Mouse (Mus musculus): Measurements from ENCODE around the gene Pla2g2f.
A peak's percentile ranks its signal among the peaks of the same experiment; 100 is the strongest.

Pla2g2f gene

GRCm38 (mm10) chr4:138755983-138756382, 1.4 kb downstream of the Pla2g2f start:
- DNase-seq, result no peak

GRCm38 (mm10) chr4:138755439-138755838, 2.0 kb downstream of the Pla2g2f start:
- no peak for DNase-seq

GRCm38 (mm10) chr4:138754432-138754831, 3.0 kb downstream of the Pla2g2f start:
- DNase-seq, result no peak

DNA sequence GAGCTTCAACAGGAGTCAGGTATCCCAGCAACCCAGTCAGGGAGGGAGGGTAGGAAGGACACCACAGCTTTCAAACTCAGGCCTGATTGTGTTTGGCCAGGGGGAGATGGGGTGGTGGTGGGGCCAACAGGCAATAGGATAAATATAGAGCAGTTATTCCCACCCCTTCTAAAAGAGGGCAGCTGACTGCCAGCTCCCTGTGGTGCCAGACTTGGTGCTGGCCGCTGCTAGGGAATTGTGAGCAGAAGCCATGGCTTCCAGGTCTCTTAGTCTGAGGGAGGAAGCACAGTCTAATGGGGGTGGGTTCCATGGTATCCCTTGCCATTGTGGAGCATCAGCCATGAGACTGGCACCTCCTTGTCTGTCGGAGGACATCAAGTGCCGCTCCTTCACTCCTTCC, 3.8 kb downstream of the Pla2g2f start:
- DNase-seq, result no peak

- DNase-seq, result no peak
Measured at GRCm38 (mm10) chr4:138752603-138753002, 4.8 kb downstream of the Pla2g2f start.

DNA sequence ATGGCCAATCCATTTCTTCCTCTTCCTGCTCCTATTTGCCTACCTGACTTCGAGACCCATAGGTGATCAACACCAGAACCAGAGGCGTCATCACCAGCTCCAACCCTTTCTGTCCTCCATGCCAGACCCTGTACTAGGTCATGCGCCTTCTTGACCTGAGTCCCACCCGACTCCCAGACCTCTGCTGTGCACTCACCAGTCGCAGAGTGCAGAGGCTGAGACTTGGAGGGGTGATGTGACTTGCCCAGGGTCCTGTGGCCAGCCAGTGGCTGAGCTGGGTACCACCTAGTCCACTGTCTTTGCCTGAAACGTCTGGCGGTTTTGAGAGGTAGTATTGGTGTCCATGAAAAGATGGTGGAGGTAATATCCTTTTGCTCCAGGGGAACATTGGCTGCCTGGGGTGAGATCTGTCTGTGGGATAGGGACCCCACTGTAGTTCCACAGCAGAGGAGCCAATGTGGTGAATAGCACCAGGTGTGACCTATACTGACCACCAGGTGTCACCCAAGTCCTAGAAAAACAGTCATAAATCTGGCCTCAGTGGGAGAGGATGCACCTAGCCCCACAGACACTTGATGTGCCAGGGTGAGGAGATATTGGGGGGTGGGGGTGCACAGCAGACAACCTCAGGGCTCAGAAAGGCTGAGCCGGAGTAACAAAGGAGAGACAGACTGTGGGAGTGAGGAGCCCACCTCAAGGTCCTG, 8.9 kb downstream of the Pla2g2f start:
- DNase-seq, result peak; percentile 41

DNA sequence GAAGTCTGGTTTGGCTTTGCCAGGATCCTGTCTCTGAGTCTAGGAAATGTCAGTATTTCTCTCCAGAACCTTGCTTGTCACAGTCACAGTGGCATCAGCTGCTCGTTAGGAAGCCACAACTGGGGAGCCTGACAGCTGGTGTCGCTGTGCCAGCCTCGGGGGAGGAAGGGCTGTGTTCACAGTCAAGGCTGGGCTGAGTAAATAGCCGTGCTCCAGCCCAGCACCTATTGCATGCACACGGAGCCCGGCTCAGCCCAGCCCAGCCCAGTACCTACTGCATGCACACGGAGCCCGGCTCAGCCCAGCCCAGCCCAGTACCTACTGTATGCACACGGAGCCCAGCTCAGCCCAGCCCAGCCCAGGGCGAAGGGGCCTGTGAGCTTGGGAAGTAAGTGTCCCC, 9.6 kb downstream of the Pla2g2f start:
- no peak for DNase-seq

- DNase-seq, result no peak
Measured at GRCm38 (mm10) chr4:138746866-138747265, 10.6 kb downstream of the Pla2g2f start.

- no peak for DNase-seq
Measured at GRCm38 (mm10) chr4:138745884-138746283, 11.5 kb downstream of the Pla2g2f start.

GRCm38 (mm10) chr4:138739136-138739851, 18.1 kb downstream of the Pla2g2f start:
- DNase-seq, result peak; percentile 48

DNA sequence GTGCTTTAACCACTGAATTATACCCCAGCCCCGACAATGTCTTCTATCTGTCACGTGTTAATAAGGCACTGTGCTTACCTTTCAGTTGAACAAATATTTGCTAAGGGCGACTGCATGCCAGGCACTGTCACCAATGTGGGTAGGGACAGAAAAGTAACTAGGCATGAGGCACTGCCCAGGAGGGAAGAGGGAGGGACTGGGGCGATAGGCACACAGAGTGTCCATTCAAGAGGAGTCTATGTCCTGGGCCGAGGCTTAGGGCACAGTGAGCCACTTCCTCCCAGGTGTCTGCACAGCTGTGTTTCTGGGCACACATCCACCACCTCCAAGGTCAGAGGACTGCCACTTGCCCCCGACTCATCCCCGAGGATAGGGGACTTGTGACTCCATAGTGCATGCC, 20.4 kb downstream of the Pla2g2f start, which contains the start of gene Ubxn10:
Gene Ubxn10, minus strand, starts transcription at position 137 of the 400 bp plus-strand sequence.
- DNase-seq, result no peak

DNA sequence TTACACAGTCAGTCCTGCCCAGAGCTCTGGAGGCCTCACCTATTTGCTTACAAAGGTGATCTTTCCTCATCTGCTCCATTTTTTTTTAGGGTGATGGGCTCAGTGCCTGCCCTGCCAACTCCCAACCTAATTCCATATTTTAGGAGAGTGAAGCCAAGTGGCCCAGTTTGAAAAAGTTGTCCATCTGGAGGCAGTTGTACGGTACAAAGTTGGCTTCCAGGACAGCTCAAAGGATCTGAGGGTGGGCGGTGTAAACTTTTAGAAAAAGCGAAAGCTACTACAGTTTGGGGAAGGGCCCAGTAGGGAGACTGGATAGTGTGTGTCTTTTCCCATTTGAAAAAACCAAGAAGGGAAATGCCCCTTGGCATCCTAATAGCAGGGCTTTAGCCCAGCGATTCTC, 22.6 kb downstream of the Pla2g2f start:
- DNase-seq, result no peak

DNA sequence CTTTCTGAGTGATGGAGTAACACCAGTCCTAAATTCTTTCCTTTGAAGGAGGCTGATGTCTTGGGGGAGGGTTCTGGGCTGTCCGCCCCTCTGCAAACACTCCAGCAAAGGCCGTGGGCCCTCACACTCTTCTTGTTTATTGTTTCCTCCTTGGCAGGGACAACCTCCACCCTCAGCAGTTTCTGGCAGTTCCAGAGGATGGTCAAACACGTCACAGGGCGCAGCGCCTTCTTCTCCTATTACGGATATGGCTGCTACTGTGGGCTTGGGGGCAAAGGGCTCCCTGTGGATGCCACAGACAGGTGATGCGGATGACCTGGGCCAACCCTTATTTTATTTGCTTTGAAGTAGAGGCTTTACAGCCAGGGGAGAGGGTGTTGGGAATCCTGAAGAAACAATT, 23.3 kb downstream of the Pla2g2f start:
- no peak for DNase-seq

DNA sequence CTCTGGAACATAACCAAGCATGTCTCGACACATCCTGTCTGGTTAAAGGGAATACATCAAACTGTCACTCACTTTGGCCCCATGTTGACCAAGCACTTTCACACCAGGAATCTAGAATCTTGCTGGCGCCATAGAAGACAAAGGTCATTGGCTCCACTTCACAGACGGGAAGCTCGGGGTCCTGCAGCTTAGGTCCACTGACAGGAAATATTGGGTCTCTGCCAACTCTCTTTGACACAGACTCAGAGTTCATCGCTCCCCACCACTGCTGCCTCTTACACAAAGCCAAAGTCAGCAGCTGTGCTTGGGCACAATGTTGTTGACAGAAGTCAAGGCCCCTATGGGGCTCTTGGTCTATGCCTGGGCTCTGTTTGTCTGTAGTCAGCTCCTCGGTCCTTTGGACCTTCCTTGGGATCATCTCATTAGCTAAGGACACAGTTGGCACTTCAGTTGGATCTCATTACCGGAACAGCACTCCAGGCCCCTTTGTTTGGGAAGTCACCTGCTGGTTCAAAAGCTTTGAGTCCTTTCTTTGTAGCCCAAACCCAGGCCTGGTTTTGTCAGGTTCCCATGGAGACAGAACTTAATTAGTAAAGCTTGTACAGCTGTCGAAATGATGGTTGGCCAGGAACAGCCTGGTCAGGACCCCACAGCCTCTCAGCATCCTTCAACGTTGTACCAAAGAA, 28.3 kb downstream of the Pla2g2f start:
- no peak for DNase-seq

GRCm38 (mm10) chr4:138725751-138726150, 31.7 kb downstream of the Pla2g2f start:
- DNase-seq, result no peak

DNA sequence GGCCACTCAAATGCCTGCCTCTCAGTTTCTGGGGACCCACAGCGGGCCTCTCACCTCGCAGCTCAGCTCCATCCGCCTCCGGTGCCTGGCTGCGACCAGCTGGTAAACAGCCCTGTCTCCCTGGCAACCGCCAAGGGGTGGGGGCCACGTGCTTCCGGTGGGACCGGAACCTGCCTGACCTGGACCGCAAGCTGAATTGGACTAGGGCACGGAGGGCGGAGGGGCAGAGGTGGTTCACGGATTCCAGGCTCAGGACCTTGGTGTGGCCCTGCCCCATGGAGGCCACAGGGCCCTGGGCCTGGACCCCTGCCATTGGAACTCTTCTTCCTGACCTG, 32.3 kb downstream of the Pla2g2f start:
- peak; percentile 38 for DNase-seq

DNA sequence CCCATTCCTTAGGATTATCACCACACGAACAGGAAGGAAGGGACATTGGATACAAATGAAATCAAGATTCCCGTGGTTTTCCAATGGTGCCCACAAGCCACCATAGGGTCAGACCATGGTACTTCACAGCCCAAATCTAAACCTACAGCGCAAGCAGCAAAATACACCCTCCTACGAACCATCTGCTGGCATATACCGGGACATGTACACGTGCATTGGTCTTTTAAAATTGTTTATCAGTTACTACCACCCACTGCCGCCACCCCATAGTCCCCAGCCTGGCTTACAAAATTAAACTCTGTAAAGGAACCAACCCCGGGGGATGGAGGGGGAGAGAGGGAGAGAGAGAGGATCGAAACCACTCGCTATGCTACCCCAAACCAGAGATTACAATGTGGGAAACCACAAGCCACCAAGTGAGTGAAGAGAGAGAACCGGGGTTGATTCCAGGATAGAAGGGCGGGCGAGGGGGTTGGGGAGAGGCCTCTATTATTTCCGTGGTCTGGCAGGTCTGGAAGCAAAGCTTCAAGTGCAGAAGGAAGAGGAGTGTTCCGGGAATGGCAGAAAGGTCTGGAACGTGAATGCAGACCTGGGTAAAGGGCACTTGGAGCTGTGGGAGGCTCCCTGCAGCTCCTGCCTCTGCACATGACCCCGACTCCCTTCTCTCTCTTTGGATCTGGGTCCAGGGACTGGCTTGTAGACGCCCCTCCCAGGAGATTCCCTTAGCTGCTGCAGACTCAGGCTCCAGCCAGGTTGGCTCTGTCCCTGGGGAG, 32.9 kb downstream of the Pla2g2f start, which contains the start of gene Pla2g2c:
Gene Pla2g2c, plus strand, starts transcription at position 439 of the 773 bp plus-strand sequence.
- DNase-seq, result no peak

DNA sequence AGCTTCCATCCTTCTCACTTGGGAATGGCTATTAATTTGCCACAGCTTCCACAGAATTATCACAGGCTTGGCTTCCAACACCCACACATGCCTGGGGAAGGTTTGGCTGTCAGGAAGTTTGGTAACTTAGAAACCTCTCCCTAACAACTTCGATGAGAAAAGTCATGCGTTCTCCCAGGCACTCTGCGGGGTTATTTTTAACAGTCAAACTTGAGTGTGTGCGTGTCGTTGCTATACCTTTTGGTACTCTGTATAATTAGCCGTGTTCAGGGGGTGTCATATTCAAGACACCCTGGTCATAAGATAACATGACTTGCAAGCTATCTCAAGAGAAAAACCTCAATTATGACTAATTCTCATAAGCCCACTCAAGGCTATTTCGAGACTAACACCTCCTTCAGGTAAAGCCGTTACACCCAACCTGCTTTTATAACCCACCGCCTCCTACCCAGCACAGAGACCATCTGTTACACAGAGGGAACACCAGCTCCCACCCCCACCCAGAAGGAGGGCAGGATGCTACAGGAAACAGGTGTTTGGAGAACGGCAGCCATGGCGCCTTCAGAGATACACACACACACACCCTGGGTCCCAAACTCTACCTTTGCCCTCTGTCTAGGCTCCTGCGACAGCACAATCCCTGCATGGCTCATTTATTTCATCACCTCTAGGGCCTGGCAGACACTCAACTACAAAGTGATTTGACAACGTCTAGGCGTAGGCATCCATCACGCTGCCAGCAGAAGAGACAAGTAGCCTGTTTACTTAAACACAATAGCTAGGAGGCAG, 33.7 kb downstream of the Pla2g2f start:
- DNase-seq, result no peak

GRCm38 (mm10) chr4:138719264-138719596, 38.2 kb downstream of the Pla2g2f start:
- DNase-seq, result no peak

DNA sequence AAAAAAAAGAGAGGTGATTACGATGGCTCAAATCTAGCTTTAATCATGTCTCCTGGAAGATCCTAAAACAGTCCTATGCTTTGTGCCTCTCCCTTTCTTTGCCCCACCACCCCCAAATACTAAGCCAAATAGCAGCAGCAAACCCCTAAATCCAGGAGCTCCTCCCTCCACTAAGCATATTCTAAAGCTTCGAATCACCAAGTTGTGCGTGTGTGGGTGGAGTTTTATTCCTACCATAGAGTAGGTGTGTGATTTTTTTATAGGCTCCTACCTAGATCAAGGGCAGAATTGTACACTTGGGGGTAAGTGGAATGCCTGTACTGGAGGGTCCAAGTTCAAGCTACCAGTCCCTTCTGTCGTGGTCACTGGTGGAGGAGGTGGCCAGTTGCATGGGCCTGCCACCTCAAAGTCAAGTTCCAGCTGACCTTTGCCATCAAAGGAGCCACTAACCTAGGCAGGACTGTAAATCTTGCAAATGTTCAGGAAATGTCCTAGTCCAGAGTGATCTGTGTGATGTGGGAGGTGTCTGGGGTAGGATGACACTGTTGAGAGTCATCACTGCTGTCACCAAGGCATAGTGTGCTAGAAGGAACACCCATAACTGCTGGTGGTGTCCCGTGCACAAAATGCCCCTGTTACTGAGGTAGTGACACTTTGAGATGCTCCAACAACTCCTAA, 38.7 kb downstream of the Pla2g2f start:
- DNase-seq, result no peak

DNA sequence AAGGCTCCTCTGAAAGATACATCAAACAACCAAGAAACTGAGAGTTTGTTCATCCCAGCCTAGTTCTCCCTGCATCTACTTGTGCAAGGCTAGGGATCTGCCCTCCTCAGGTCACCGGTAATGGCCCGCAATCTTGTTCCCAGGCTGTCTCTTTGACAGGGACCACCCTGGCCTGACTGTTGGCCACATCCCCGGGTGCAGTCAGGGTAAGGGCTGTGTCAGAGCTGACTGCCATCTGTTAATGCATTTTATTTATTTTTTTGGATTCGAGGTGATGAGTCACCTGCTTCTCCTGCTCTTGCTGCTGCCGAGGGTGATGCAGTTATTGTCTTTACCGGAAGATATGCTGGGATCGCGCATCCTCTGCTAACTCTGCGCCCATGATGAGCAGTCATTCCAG, 40.7 kb downstream of the Pla2g2f start:
- DNase-seq, result no peak

DNA sequence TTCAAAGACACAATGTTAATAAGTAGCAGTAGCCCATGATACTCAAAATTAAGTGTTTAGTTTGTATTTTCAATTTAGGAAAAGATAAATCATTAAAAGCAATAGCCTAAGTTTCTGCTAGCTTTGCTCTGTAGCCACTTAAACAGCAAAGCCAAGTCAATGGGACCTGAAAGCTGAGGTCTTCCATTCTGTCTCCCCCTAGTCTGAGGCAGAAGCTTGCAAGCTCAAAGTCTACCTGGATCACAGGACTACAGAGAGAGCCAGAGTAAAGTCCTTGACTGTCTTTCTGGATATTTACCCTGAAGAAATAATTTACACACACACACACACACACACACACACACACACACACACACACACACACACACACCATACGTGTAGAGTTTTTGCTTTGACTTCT, 43.2 kb downstream of the Pla2g2f start:
- DNase-seq, result no peak

Data from cerebellum, adult 11-12 months (tissue).